Mouse (Mus musculus): Measurements from ENCODE around the gene Cldnd2. TPM values are rescaled to one million over a fixed set of nuclear protein-coding genes. Genes with fewer than 3 reads are reported as not detected.

Gene Cldnd2
- polyA plus RNA-seq, 1 experiment from 2014 or later = not detected

- H3K27ac ChIP-seq (ENCODE audit: low read length) = no peak overlapping the region
- 49% methylated on average over 8 of the region's 8 CpGs for WGBS
- H3K4me2 ChIP-seq (replicated peaks; ENCODE audit: low read depth, low read length) = no peak overlapping the region
- no peak overlapping the region for H3K4me3 ChIP-seq (ENCODE audit: low read depth, low read length)
- no peaks in the 10 kb centered on the region for H3K27me3 ChIP-seq (ENCODE audit: control insufficient read depth, insufficient read depth, low read length)
- no peak for ATAC-seq (ENCODE audit: insufficient number of reproducible peaks, insufficient read depth, low FRiP score, low read depth)
- H3K9ac ChIP-seq (replicated peaks; ENCODE audit: low read depth, low read length) = no peak overlapping the region
- no peaks in the 10 kb centered on the region for H3K4me1 ChIP-seq (ENCODE audit: control insufficient read depth, insufficient read depth, low read length)
- H3K9me3 ChIP-seq (ENCODE audit: control insufficient read depth, low read depth, low read length) = no peaks in the 10 kb centered on the region
- no peaks in the 10 kb centered on the region for H3K36me3 ChIP-seq (ENCODE audit: control insufficient read depth, insufficient read depth, low read length)
Measured at GRCm38 (mm10) chr7:43470373-43470772, 29.8 kb downstream of the Cldnd2 start.

- Histone ChIP-seq H3K9ac (replicated peaks; ENCODE audit: low read depth, low read length) (no peak overlapping the region), H3K4me2 (replicated peaks; ENCODE audit: low read depth, low read length) (no peak overlapping the region), H3K4me1 (ENCODE audit: control insufficient read depth, insufficient read depth, low read length) (no peaks in the 10 kb centered on the region), H3K27me3 (ENCODE audit: control insufficient read depth, insufficient read depth, low read length) (peaks cover 16% of the 10 kb centered on the region), H3K27ac (ENCODE audit: low read length) (no peak overlapping the region), H3K4me3 (ENCODE audit: low read depth, low read length) (no peak overlapping the region), H3K36me3 (ENCODE audit: control insufficient read depth, insufficient read depth, low read length) (no peaks in the 10 kb centered on the region), H3K9me3 (ENCODE audit: control insufficient read depth, low read depth, low read length) (no peaks in the 10 kb centered on the region)
- no peak for ATAC-seq (ENCODE audit: insufficient number of reproducible peaks, insufficient read depth, low FRiP score, low read depth)
- WGBS = 11% methylated on average over 23 of the region's 23 CpGs
Measured at GRCm38 (mm10) chr7:43475706-43476105, 35.1 kb downstream of the Cldnd2 start.

- WGBS = 9% methylated on average over 13 of the region's 13 CpGs
- Histone ChIP-seq H3K9me3 (ENCODE audit: control insufficient read depth, low read depth, low read length) (no peaks in the 10 kb centered on the region), H3K4me3 (ENCODE audit: low read depth, low read length) (no peak overlapping the region), H3K4me1 (ENCODE audit: control insufficient read depth, insufficient read depth, low read length) (no peaks in the 10 kb centered on the region), H3K4me2 (replicated peaks; ENCODE audit: low read depth, low read length) (no peak overlapping the region), H3K36me3 (ENCODE audit: control insufficient read depth, insufficient read depth, low read length) (no peaks in the 10 kb centered on the region), H3K27ac (ENCODE audit: low read length) (no peak overlapping the region), H3K27me3 (ENCODE audit: control insufficient read depth, insufficient read depth, low read length) (peaks cover 16% of the 10 kb centered on the region), H3K9ac (replicated peaks; ENCODE audit: low read depth, low read length) (no peak overlapping the region)
- ATAC-seq (ENCODE audit: insufficient number of reproducible peaks, insufficient read depth, low FRiP score, low read depth) = peak; percentile 20; the same call in 1 of the 2 replicates
Measured at GRCm38 (mm10) chr7:43476376-43476775, 35.8 kb downstream of the Cldnd2 start.

GRCm38 (mm10) chr7:43481191-43481590, 40.6 kb downstream of the Cldnd2 start:
- H3K4me2 ChIP-seq (replicated peaks; ENCODE audit: low read depth, low read length) = no peak overlapping the region
- no peaks in the 10 kb centered on the region for H3K9me3 ChIP-seq (ENCODE audit: control insufficient read depth, low read depth, low read length)
- no peak overlapping the region for H3K27ac ChIP-seq (ENCODE audit: low read length)
- no peaks in the 10 kb centered on the region for H3K4me1 ChIP-seq (ENCODE audit: control insufficient read depth, insufficient read depth, low read length)
- H3K27me3 ChIP-seq (ENCODE audit: control insufficient read depth, insufficient read depth, low read length) = peaks cover 9% of the 10 kb centered on the region; the same call in 1 of the 2 replicates
- H3K36me3 ChIP-seq (ENCODE audit: control insufficient read depth, insufficient read depth, low read length) = no peaks in the 10 kb centered on the region
- 74% methylated on average over 3 of the region's 3 CpGs for WGBS
- H3K9ac ChIP-seq (replicated peaks; ENCODE audit: low read depth, low read length) = no peak overlapping the region
- no peak for ATAC-seq (ENCODE audit: insufficient number of reproducible peaks, insufficient read depth, low FRiP score, low read depth)
- no peak overlapping the region for H3K4me3 ChIP-seq (ENCODE audit: low read depth, low read length)

GRCm38 (mm10) chr7:43482090-43482716, 41.6 kb downstream of the Cldnd2 start:
- 0 out of 2 replicates have a peak, but pooled peaks have one; percentile 24 for ATAC-seq (ENCODE audit: insufficient number of reproducible peaks, insufficient read depth, low FRiP score, low read depth)
- 53% methylated on average over 8 of the region's 8 CpGs for WGBS
- no peaks in the 10 kb centered on the region for H3K4me1 ChIP-seq (ENCODE audit: control insufficient read depth, insufficient read depth, low read length)
- no peaks in the 10 kb centered on the region for H3K36me3 ChIP-seq (ENCODE audit: control insufficient read depth, insufficient read depth, low read length)
- H3K4me3 ChIP-seq (ENCODE audit: low read depth, low read length) = no peak overlapping the region
- peaks cover 4% of the 10 kb centered on the region; the same call in 1 of the 2 replicates for H3K27me3 ChIP-seq (ENCODE audit: control insufficient read depth, insufficient read depth, low read length)
- no peak overlapping the region for H3K27ac ChIP-seq (ENCODE audit: low read length)
- no peaks in the 10 kb centered on the region for H3K9me3 ChIP-seq (ENCODE audit: control insufficient read depth, low read depth, low read length)
- H3K9ac ChIP-seq (replicated peaks; ENCODE audit: low read depth, low read length) = no peak overlapping the region
- H3K4me2 ChIP-seq (replicated peaks; ENCODE audit: low read depth, low read length) = no peak overlapping the region

GRCm38 (mm10) chr7:43483236-43483635, 42.7 kb downstream of the Cldnd2 start:
- Histone ChIP-seq H3K36me3 (ENCODE audit: control insufficient read depth, insufficient read depth, low read length) (no peaks in the 10 kb centered on the region), H3K9me3 (ENCODE audit: control insufficient read depth, low read depth, low read length) (no peaks in the 10 kb centered on the region), H3K27me3 (ENCODE audit: control insufficient read depth, insufficient read depth, low read length) (no peaks in the 10 kb centered on the region), H3K9ac (replicated peaks; ENCODE audit: low read depth, low read length) (no peak overlapping the region), H3K4me3 (ENCODE audit: low read depth, low read length) (no peak overlapping the region), H3K4me1 (ENCODE audit: control insufficient read depth, insufficient read depth, low read length) (no peaks in the 10 kb centered on the region), H3K27ac (ENCODE audit: low read length) (no peak overlapping the region), H3K4me2 (replicated peaks; ENCODE audit: low read depth, low read length) (no peak overlapping the region)
- ATAC-seq (ENCODE audit: insufficient number of reproducible peaks, insufficient read depth, low FRiP score, low read depth) = no peak
- 7% methylated on average over 10 of the region's 10 CpGs for WGBS

- Histone ChIP-seq H3K36me3 (ENCODE audit: control insufficient read depth, insufficient read depth, low read length) (no peaks in the 10 kb centered on the region), H3K4me2 (replicated peaks; ENCODE audit: low read depth, low read length) (no peak overlapping the region), H3K9ac (replicated peaks; ENCODE audit: low read depth, low read length) (no peak overlapping the region), H3K27ac (ENCODE audit: low read length) (no peak overlapping the region), H3K27me3 (ENCODE audit: control insufficient read depth, insufficient read depth, low read length) (0 out of 2 replicates have a peak, but pooled peaks cover 3% of the 10 kb centered on the region), H3K4me3 (ENCODE audit: low read depth, low read length) (no peak overlapping the region), H3K4me1 (ENCODE audit: control insufficient read depth, insufficient read depth, low read length) (no peaks in the 10 kb centered on the region), H3K9me3 (ENCODE audit: control insufficient read depth, low read depth, low read length) (no peaks in the 10 kb centered on the region)
- WGBS = 52% methylated on average over 5 of the region's 5 CpGs
- no peak for ATAC-seq (ENCODE audit: insufficient number of reproducible peaks, insufficient read depth, low FRiP score, low read depth)
Measured at GRCm38 (mm10) chr7:43488646-43489045, 48.1 kb downstream of the Cldnd2 start.

GRCm38 (mm10) chr7:43489631-43490125, 49.1 kb downstream of the Cldnd2 start, which contains the start of gene Iglon5:
Gene Iglon5, minus strand, starts transcription at chr7:43490075.
- H3K4me1 ChIP-seq (ENCODE audit: control insufficient read depth, insufficient read depth, low read length) = no peaks in the 10 kb centered on the region
- peak within 1 kb of the TSS; percentile 52 for H3K9ac ChIP-seq (replicated peaks; ENCODE audit: low read depth, low read length)
- no peak within 1 kb of the TSS for H3K27ac ChIP-seq (ENCODE audit: low read length)
- 2% methylated on average over 26 of the region's 41 CpGs for WGBS
- peak; percentile 19; the same call in 1 of the 2 replicates for ATAC-seq (ENCODE audit: insufficient number of reproducible peaks, insufficient read depth, low FRiP score, low read depth)
- peak within 1 kb of the TSS; percentile 67 for H3K4me2 ChIP-seq (replicated peaks; ENCODE audit: low read depth, low read length)
- H3K36me3 ChIP-seq (ENCODE audit: control insufficient read depth, insufficient read depth, low read length) = no peaks in the 10 kb centered on the region
- H3K4me3 ChIP-seq (ENCODE audit: low read depth, low read length) = peak within 1 kb of the TSS; percentile 39
- 0 out of 2 replicates have a peak, but pooled peaks cover 3% of the 10 kb centered on the region for H3K27me3 ChIP-seq (ENCODE audit: control insufficient read depth, insufficient read depth, low read length)
- H3K9me3 ChIP-seq (ENCODE audit: control insufficient read depth, low read depth, low read length) = no peaks in the 10 kb centered on the region

All from stomach, embryonic 14.5 days (tissue).